Mouse (Mus musculus): Measurements from ENCODE around the gene Emilin3.

DNA sequence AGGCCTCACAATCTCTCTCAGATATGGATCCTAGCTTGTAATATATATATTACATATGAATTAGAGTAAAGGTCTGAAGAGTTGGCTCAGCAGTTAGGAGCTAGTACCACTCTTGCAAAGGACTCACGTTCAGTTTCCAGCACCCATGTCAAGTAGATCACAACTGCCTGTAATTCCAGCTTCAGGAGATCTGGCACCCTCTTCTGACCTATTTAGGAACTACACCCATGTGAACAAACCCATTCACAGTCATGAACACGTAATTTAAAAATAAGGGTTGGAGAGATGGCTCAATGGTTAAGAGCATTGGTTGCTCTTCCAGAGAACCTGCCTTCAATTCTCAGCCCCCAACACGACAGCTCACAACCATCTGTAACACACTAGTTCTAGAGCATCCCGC lies 36.0 kb downstream of the Emilin3 start:
- TF ChIP-seq CTCF (IDR thresholded peaks at IDR 0.05) (peak; percentile 60), EP300 (IDR thresholded peaks at IDR 0.05) (no peak)
